ENCODE assay signal across 8 mouse cellular contexts in genomic region chr9:103180807-103181565, GRCm38 (mm10). TPM values are rescaled to one million over a fixed set of nuclear protein-coding genes. Genes with fewer than 3 reads are reported as not detected.
A peak's percentile ranks its signal among the peaks of the same experiment; 100 is the strongest.
DNase-seq lines count a peak whose midpoint lies in the region; ATAC-seq and TF ChIP-seq lines count a peak whose summit lies in the region.

No protein-coding gene starts in this region.

- H3K9ac ChIP-seq in heart, embryonic 12.5 days = peak overlapping the region; percentile 68
- peak overlapping the region; percentile 63 for H3K9ac ChIP-seq in kidney, embryonic 14.5 days (ENCODE audit: low read depth, low read length)
- H3K9ac ChIP-seq in liver, embryonic 13.5 days = peak overlapping the region; percentile 67

- no peak for ATAC-seq in cerebellum, adult (ENCODE audit: insufficient number of reproducible peaks, low FRiP score, low TSS enrichment)
- peak; percentile 87 for ATAC-seq in heart, embryonic 12.5 days (ENCODE audit: insufficient number of reproducible peaks, low FRiP score)
- ATAC-seq in kidney, embryonic 14.5 days (ENCODE audit: low FRiP score, low TSS enrichment) = peak; percentile 92
- peak; percentile 92 for ATAC-seq in liver, embryonic 13.5 days (ENCODE audit: low read depth)

- H3K27ac ChIP-seq in heart, embryonic 12.5 days (ENCODE audit: poor library complexity, severe bottlenecking) = no peak overlapping the region
- H3K27ac ChIP-seq in kidney, embryonic 14.5 days (ENCODE audit: low read depth, low read length) = 0 out of 2 replicates have a peak overlapping the region, but pooled peaks have one; percentile 30
- H3K27ac ChIP-seq in liver, embryonic 13.5 days = peak overlapping the region; percentile 64

- H3K4me2 ChIP-seq in heart, embryonic 12.5 days = peak overlapping the region; percentile 86
- peak overlapping the region; percentile 68 for H3K4me2 ChIP-seq in kidney, embryonic 14.5 days (replicated peaks; ENCODE audit: low read depth, low read length)
- H3K4me2 ChIP-seq in liver, embryonic 13.5 days = peak overlapping the region; percentile 73
- peak overlapping the region; percentile 52 for H3K4me2 ChIP-seq in myocyte (ENCODE audit: low read depth)

- DNase-seq in cerebellum, postnatal 10 days = peak; percentile 73 to 82
- DNase-seq in liver, embryonic 13.5 days = peak; percentile 70
- peak; percentile 67 to 81 for DNase-seq in spleen, postnatal 4 days (ENCODE audit: low spot score in 2 of 2)

- no peak overlapping the region for H3ac ChIP-seq in myocyte (ENCODE audit: control insufficient read depth, insufficient read length)

- H3K4me3 ChIP-seq in erythroblast, embryonic 14.5 days (replicated peaks) = peak overlapping the region; percentile 60
- peak overlapping the region; percentile 59 for H3K4me3 ChIP-seq in heart, embryonic 12.5 days
- peak overlapping the region; percentile 47 for H3K4me3 ChIP-seq in kidney, embryonic 14.5 days (ENCODE audit: low read length)
- peak overlapping the region; percentile 58 for H3K4me3 ChIP-seq in liver, embryonic 13.5 days (replicated peaks)
- no peak overlapping the region for H3K4me3 ChIP-seq in myocyte

- WGBS in heart, embryonic 12.5 days = 2% methylated on average over 20 of the region's 20 CpGs
- 2% methylated on average over 20 of the region's 20 CpGs for WGBS in kidney, embryonic 14.5 days
- 1% methylated on average over 20 of the region's 20 CpGs for WGBS in liver, embryonic 13.5 days (ENCODE audit: insufficient replicate concordance)

- H3K9me3 ChIP-seq in erythroblast, embryonic 14.5 days (ENCODE audit: control insufficient read depth, low read length) = no peaks in the 10 kb centered on the region
- no peaks in the 10 kb centered on the region for H3K9me3 ChIP-seq in heart, embryonic 12.5 days (replicated peaks)
- no peaks in the 10 kb centered on the region for H3K9me3 ChIP-seq in kidney, embryonic 14.5 days (ENCODE audit: control insufficient read depth, low read length)
- no peaks in the 10 kb centered on the region for H3K9me3 ChIP-seq in liver, embryonic 13.5 days (replicated peaks)

- H3K4me1 ChIP-seq in erythroblast, embryonic 14.5 days (ENCODE audit: control insufficient read depth) = peaks cover 15% of the 10 kb centered on the region
- H3K4me1 ChIP-seq in heart, embryonic 12.5 days (replicated peaks) = peaks cover 6% of the 10 kb centered on the region
- H3K4me1 ChIP-seq in kidney, embryonic 14.5 days (ENCODE audit: control insufficient read depth, insufficient read depth, low read length) = no peaks in the 10 kb centered on the region
- peaks cover 19% of the 10 kb centered on the region for H3K4me1 ChIP-seq in liver, embryonic 13.5 days (replicated peaks)

- no peaks in the 10 kb centered on the region for H3K36me3 ChIP-seq in erythroblast, embryonic 14.5 days (ENCODE audit: control insufficient read depth)
- no peaks in the 10 kb centered on the region for H3K36me3 ChIP-seq in heart, embryonic 12.5 days
- no peaks in the 10 kb centered on the region for H3K36me3 ChIP-seq in kidney, embryonic 14.5 days (ENCODE audit: control insufficient read depth, insufficient read depth, low read length)
- no peaks in the 10 kb centered on the region for H3K36me3 ChIP-seq in liver, embryonic 13.5 days
- no peaks in the 10 kb centered on the region for H3K36me3 ChIP-seq in myocyte (ENCODE audit: control insufficient read depth, insufficient read depth)

- H3K27me3 ChIP-seq in erythroblast, embryonic 14.5 days (ENCODE audit: control insufficient read depth) = no peaks in the 10 kb centered on the region
- 0 out of 2 replicates have a peak, but pooled peaks cover 4% of the 10 kb centered on the region for H3K27me3 ChIP-seq in heart, embryonic 12.5 days (replicated peaks)
- H3K27me3 ChIP-seq in kidney, embryonic 14.5 days (ENCODE audit: control insufficient read depth, insufficient read depth, low read length) = no peaks in the 10 kb centered on the region
- H3K27me3 ChIP-seq in liver, embryonic 13.5 days = no peaks in the 10 kb centered on the region
- no peaks in the 10 kb centered on the region for H3K27me3 ChIP-seq in myocyte (ENCODE audit: control insufficient read depth, insufficient read depth, insufficient read length)

- H3K79me2 ChIP-seq in myocyte (ENCODE audit: control insufficient read depth, insufficient read depth) = no peaks in the 10 kb centered on the region

- no peak for TF ChIP-seq POLR2A in myocyte (IDR thresholded peaks at IDR 0.05; ENCODE audit: insufficient read length, low read depth)

TF ChIP-seq in myocyte, 11 proteins besides CTCF, POLR2A, EP300 and RAD21:
- TF ChIP-seq E2F4 (IDR thresholded peaks at IDR 0.05; ENCODE audit: insufficient read depth) (no peak), CEBPB (IDR thresholded peaks at IDR 0.05; ENCODE audit: insufficient read depth, poor library complexity, severe bottlenecking) (no peak), TCF3 (IDR thresholded peaks at IDR 0.05; ENCODE audit: insufficient read length, low read depth) (no peak), SRF (IDR thresholded peaks at IDR 0.05; ENCODE audit: control insufficient read depth, insufficient read length, low read depth) (no peak), REST (IDR thresholded peaks at IDR 0.05; ENCODE audit: insufficient read depth, insufficient read length) (no peak), MYOD1 (IDR thresholded peaks at IDR 0.05; ENCODE audit: control insufficient read depth in 1 of 3, insufficient read length in 2 of 3, low read depth in 2 of 3) (no peak), TCF12 (IDR thresholded peaks at IDR 0.05; ENCODE audit: insufficient read depth, poor library complexity, severe bottlenecking) (no peak), POLR2AphosphoS2 (IDR thresholded peaks at IDR 0.05; ENCODE audit: insufficient read length, low read depth) (no peak), USF1 (IDR thresholded peaks at IDR 0.05; ENCODE audit: low read depth) (no peak), MYOG (IDR thresholded peaks at IDR 0.05; ENCODE audit: control insufficient read depth in 1 of 3, insufficient read depth in 1 of 3, insufficient read length in 2 of 3, low read depth in 2 of 3) (no peak), MAX (IDR thresholded peaks at IDR 0.05; ENCODE audit: low read depth) (no peak)

RNA-seq across cellular contexts. Expression of gene Srprb, which starts 21.0 kb away (rescaled TPM):
- polyA plus RNA-seq in erythroblast, embryonic 14.5 days (2012) = 1.1 and 1.7 TPM in 2 replicates
- 44.1 and 45.6 TPM in 2 replicates for polyA plus RNA-seq in heart, embryonic 12.5 days (2016; fragmentation: Nextera tagmentation; extraction: Ambion mirVana)
- polyA plus RNA-seq in kidney, embryonic 14.5 days (2014; fragmentation: Nextera tagmentation; extraction: Ambion mirVana) = 48.0 and 63.6 TPM in 2 replicates
- 23.1 and 23.5 TPM in 2 replicates for polyA plus RNA-seq in liver, embryonic 13.5 days (2015; fragmentation: Nextera tagmentation; extraction: Ambion mirVana)
- polyA plus RNA-seq in myocyte (2012; fragmentation: generic; extraction: Trizol) = 60.2 TPM

RNA-seq across cellular contexts. Expression of gene Gm20425, which starts 49.1 kb away (rescaled TPM):
- not detected in 2 replicates for polyA plus RNA-seq in erythroblast, embryonic 14.5 days (2012)
- 7.0 TPM in 2 replicates for polyA plus RNA-seq in heart, embryonic 12.5 days (2016; fragmentation: Nextera tagmentation; extraction: Ambion mirVana)
- 1.4 TPM in 1 of 2 replicates, not detected in the other for polyA plus RNA-seq in kidney, embryonic 14.5 days (2014; fragmentation: Nextera tagmentation; extraction: Ambion mirVana)
- 3.5 and 9.4 TPM in 2 replicates for polyA plus RNA-seq in liver, embryonic 13.5 days (2015; fragmentation: Nextera tagmentation; extraction: Ambion mirVana)
- not detected for polyA plus RNA-seq in myocyte (2012; fragmentation: generic; extraction: Trizol)

RNA-seq across cellular contexts. Expression of gene Trf, which starts 49.3 kb away (rescaled TPM):
- 0.66 and 2.0 TPM in 2 replicates for polyA plus RNA-seq in erythroblast, embryonic 14.5 days (2012)
- polyA plus RNA-seq in heart, embryonic 12.5 days (2016; fragmentation: Nextera tagmentation; extraction: Ambion mirVana) = 35.9 and 80.5 TPM in 2 replicates
- polyA plus RNA-seq in kidney, embryonic 14.5 days (2014; fragmentation: Nextera tagmentation; extraction: Ambion mirVana) = 12.8 and 17.2 TPM in 2 replicates
- polyA plus RNA-seq in liver, embryonic 13.5 days (2015; fragmentation: Nextera tagmentation; extraction: Ambion mirVana) = 3,275 and 3,335 TPM in 2 replicates
- not detected for polyA plus RNA-seq in myocyte (2012; fragmentation: generic; extraction: Trizol)

Comparison
In these comparisons a context has a peak if more than half of its experiments do, and no peak if none do; other contexts are left out.
1. RNA of gene Trf, which starts 49.3 kb away (polyA plus RNA-seq): 3,275 to 3,335 TPM in liver, embryonic 13.5 days; 35.9 to 80.5 TPM in heart, embryonic 12.5 days, 12.8 to 17.2 TPM in kidney, embryonic 14.5 days, 0.66 to 2.0 TPM in erythroblast, embryonic 14.5 days and not detected in myocyte (single experiment); every median in the first group is over 10 times any median in the second.
2. Peak in every context shown above with its lines, with median percentiles within 50 percentile points of each other: DNase-seq, H3K4me2 ChIP-seq and H3K9ac ChIP-seq.